Mouse (Mus musculus): Measurements from ENCODE around the gene Apoa1. TPM values are rescaled to one million over a fixed set of nuclear protein-coding genes. Genes with fewer than 3 reads are reported as not detected.

Gene Apoa1
- total RNA-seq, 2 experiments from 2014 or later: not detected

DNA sequence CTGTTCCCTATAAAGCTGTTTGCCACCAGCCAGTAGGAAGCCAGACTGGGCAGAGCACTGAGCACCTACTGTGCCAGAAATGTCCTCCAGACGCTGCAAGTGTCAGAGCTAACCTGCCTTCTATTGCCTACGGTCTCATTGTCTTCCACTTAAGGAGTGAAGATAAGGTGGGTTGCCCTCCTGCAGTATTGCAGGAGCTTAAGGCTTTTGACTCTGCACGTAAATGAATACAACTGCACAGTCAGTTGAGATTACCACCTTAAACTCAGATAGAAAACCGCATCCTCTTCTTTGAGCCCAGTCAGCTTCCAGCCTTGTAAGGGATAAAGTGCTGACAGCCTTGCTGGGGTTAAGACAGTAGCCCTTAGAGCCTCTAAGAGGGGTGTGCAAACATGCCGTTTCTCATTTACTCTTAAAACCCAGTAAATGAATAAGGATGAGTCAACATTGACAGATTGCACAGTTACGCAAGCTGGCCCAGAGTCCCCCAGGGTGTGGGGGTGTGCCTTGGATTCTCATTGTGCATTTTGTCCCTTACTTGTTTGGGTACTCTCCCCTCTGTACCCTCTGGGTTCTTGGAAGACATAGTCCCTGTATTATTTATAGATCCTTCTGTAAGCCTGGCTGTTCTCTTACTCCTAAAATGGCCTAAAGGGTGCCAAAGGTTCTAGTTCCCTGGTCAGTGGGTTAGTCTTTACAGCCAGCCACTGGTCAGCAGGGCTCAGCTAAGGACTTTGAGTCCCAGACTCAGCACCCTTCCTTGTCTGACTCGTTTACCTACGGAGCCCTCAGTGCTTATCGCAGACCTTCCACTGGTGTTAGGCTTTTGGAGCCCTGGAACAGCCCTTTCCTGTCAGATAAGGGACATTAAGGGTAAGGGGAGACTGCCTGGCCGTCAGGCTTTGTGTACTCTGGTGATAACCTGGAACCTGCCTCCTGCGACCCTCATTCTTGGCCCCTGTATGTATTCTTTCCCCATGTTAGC is 12.8 kb upstream of the Apoa1 start:
- DNase-seq: peak; percentile 56 to 60

DNA sequence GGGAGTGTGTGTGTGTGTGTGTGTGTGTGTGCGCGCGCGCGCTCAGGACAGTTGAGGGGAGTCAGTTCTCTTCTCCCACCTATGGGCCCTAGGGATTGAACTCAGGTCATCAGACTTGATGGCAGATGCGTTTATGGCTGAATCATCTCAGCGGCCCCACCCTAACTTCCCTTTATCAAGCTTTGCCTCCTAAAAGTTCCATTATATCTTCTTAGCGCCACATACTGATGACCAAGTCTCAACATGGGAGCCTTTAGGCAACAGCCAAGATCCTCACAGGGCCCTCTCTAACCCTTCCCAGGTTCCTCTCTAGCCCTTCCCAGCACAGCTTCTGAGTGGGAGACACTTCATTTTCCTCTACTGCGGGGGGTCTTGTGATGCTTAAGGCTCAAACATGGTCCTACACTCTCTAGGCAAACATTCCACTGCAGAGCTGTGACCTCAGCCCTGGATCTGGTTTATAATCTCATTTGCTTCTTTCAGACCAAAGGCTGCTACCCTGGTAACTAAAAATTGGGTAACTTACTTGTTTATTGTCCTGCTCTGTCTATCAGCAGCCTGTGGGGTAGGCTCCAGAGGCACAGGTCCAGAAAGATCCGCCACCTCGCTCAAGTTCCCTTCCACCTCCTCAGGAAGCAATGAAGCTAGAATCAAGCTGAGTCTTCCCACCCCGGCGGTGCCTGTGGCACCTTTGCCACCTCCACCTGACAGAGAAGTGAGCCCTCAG is 11.5 kb upstream of the Apoa1 start:
- no peak for DNase-seq

DNA sequence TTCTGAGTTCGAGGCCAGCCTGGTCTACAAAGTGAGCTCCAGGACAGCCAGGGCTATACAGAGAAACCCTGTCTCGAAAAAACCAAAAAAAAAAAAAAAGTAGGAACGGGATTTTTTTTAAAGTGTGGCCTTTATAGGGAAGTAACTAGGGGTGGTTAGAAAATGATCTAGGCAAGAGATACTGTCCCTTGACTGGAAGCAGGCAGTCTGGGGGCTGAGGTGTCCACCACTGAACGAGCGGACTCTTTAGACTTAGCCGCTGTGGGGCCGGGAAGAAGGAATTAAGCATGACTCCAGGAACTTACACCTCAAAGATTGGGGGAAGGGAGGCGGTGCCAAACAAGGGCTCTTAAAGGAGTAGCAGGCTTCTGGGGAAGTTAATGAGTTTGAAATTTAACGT is 10.2 kb upstream of the Apoa1 start:
- DNase-seq: no peak

DNA sequence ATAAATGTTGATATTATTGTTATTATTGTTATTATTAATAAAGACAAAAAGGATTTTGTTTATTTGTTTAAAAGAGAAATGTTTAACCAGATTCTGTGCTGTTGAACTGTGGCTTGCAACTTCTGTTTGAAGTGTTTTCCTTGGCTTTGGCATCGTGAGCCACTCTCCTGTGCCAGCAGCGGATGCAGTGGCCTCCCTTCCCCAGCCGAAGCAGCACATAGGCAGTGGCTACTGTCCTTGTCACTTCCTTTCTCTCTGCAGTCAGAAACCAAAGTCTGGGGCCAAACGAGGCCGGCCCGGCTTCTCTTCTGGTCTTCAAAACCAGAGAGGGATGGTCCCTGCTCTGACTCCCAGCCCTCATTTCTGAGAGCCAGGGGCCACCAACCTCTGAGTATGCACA is 5.3 kb upstream of the Apoa1 start:
- DNase-seq: no peak

DNA sequence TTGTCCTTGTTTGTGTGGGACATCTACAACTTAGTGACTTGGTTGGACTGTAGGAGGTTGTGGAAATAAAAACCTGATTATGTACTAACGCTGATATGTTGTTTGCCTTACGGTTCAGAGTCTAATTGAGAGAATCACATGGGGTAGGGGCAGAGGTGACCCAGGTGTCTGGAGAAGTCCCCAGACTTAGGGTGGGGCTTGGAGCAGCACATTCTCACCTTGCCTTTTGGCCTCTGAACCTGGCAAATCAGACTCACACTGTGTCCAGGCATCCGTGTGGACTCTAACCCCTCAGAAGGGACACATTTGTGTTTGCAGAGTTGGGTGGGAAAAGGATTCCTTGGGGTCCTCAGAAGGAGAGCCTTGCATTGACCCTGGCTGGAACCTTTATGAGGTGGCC is 4.3 kb upstream of the Apoa1 start:
- DNase-seq: no peak

DNA sequence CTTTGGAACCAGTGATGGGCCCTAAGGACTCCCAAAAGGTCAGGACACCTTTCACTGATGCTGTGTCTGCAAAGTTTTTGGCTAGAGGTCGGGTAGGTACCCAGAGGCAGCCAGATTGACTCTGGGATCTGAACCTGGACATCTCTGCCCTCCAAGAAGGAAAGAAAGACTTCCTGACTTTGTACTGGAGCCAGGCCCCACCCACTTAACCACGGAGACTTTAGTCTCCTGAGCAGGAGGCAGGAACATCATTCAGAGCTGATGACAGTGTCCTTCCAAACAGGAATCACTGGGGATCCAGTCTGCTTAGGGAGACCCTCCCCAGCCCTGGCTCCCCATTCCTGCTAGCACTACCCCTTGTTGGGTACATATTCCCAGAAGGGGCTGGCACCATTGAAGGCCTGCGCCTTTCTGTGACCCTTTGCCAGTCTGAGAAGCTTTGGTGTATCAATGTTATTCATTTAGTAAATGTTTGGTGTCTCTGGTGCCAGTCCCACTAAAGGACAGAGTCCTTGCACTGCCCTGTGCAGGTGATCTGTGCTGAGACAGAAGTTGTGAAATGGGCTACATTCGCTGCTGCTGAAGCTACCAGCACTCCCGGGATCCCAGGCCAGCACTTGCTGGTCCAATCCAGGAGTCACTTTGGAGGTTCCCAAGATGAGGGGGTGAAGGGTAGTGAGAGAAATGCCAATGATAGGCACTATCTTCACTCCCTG is 3.3 kb upstream of the Apoa1 start:
- DNase-seq: no peak

DNA sequence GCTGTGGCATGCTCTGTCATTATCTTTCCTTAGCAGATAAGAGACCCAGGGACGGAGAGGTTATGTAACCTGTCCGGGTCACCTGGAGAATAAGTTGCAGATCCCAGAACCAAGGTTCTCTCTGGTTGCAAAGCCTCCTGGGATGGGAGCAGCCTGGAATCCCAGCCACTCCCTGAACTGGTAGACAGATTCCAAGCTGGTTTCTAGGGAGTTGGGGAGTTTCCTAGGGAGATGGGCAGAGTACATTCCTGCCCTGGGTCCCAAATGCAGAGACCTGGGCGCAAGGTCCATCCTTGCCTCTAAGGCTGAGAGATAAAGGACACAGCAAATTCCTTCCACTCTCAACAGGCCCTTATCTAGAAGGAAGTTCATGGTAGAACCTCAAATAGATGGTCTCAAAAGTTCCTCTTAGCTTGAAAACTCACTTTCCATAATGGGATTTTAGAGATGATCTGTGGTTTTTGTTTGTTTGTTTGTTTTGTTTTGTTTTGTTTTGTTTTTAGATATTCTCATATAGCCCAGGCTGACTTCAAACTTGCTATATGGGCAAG is 1.2 kb upstream of the Apoa1 start:
- no peak for DNase-seq

DNA sequence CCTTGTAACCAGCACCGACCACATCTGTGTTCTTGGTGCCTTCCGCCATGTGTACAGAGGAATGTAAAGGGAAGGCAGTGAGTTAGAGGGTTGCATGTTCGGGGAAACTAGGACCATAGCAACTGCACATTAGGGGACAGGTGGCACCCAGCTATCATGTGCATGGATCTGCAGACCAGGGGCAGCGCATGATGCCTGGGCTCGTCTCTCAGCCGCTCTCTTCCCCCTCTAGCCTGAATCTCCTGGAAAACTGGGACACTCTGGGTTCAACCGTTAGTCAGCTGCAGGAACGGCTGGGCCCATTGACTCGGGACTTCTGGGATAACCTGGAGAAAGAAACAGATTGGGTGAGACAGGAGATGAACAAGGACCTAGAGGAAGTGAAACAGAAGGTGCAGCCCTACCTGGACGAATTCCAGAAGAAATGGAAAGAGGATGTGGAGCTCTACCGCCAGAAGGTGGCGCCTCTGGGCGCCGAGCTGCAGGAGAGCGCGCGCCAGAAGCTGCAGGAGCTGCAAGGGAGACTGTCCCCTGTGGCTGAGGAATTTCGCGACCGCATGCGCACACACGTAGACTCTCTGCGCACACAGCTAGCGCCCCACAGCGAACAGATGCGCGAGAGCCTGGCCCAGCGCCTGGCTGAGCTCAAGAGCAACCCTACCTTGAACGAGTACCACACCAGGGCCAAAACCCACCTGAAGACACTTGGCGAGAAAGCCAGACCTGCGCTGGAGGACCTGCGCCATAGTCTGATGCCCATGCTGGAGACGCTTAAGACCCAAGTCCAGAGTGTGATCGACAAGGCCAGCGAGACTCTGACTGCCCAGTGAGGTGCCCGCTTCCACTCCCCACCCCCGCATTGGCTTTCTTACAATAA is 1.4 kb downstream of the Apoa1 start:
- peak; percentile 79 to 81 for DNase-seq

DNA sequence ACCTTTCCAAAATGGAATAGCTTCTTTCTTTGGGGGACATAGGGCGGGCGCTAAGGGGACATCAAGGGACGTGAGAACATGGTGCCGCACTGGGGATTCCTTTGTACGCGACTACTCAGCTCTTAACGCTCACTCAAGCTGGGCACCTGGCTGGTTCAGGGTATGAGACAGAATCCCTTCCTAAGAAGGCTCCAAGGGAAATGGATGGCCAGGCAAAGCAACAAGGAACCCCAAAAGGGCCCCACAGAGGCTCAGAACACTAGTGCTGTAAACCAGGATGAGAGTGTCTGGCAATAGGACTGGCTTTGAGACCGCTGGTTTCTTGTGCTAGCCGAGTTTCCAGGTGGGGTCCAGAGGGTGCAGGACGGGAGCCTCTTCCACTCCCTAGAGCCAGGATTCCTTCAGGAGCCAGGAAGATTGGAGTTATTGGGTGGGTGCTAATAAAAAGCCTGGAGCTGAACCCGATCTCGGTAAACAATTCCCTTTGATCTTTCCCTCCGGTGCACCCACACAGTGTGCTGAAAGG is 2.1 kb downstream of the Apoa1 start:
- DNase-seq: no peak

DNA sequence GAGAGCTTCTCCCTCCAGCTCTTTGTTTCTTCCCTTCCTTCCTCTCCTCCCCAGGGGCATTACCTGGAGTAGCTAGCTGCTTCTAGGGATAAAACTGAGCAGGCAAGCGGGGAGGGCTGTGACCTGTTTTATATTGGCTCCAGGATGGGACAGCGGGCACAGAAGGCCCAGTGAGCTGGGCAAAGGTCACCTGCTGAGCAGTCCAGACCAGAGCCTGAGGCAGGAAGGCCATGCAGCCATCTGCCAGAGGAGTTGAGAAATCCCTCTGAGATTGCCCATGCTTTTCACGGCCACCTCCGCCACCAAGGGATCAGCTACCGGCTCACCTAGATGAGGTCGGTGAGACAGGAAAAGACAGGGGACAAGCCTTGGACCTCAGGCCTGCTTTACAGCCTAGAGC is 6.8 kb downstream of the Apoa1 start:
- no peak for DNase-seq

DNA sequence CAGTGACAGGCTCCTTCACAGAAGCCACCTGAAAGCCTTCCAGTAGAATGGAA is 7.0 kb downstream of the Apoa1 start, which contains the start of gene Apoc3:
TSS of gene Apoc3 (minus strand) at position 41 of the 53 bp plus-strand sequence.
- no peak for DNase-seq

DNA sequence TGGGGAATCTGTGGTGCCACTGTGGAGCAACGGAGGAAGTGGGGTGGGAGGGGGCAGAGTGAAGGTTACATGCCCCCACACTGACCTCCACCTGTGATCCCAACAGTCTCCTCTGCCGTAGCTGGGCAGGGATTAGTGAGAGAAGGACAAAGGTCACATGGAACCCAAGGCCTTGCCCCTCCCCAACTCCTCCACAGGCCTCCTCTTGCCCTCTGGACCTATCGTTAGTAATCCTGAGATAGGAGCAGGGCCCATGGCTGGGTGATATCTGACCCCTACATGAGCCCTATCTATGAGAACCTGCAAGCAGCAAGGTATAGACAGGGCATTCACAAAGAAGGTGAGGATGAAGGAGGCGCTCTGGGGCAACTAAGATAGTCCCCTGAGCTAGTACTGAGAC is 7.3 kb downstream of the Apoa1 start:
- no peak for DNase-seq

DNA sequence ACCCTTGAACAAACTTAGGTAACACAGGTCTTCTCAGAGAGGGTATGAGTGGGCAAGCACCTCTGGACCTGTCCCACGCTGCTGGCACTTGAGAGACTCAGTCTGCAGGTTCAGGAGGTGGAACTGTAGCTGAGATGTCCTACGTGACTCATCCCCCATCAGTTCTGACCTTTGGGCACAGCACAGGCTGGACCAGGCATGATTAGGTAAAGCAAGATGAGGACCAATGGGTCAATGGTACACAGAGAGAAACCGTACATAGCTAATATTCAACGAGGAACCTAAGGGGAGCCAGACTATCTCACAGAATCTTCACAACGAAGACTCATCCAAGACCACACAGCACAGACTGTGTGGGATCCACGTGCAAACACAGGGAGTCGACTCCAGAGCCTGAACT is 10.5 kb downstream of the Apoa1 start:
- no peak for DNase-seq

DNA sequence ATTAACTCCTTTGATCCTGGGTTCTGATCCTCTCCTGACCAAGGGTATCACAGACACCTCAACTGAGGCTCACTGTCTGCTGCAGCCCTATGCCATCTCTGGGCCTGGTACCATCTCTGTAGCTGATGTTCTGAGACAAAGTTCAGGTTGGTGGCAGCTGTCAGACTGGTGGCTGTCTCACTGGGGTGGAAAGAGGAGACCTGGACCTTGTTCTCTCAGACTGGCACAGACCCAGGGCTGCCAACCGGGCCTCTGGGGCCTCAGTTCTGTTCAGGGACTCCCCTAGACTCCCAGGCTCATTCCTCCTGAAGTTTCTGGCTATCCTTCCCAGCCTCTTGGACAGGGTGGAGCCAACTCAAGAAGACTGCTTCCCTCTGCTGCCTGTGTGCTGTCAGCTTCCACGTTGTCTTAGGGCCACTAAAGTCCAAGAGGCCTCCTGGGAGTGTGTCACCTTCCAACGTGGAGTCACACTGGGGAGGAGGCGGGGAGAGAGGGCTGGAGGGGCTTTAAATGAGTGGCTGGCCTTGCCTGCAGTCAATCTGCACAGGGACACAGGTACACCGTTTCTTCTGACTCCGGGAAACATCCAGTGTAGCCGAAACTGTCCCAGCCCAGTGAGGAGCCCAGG is 12.3 kb downstream of the Apoa1 start, which contains the start of gene Apoa4:
TSS of gene Apoa4 (plus strand) at position 171 of the 628 bp plus-strand sequence.
- no peak for DNase-seq

DNA sequence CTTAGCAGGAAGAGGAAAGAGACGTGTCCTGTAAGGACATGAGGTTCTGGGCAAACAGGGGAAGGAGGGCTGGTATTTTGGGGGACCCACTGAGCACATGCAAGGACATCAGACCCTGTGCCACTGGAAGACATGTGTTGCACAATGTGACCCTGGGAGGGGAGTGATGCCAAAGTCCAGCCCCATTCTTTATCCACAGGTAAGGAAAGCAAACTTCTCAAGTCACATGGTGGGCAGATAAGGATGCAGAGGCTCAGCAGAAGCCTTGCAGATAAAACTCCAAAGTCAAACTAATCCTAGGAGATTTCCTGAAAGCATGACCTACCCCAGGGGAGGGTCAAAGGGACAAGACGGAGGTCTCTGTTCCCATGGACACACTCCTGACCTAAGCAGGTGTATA is 13.4 kb downstream of the Apoa1 start:
- no peak for DNase-seq

DNA sequence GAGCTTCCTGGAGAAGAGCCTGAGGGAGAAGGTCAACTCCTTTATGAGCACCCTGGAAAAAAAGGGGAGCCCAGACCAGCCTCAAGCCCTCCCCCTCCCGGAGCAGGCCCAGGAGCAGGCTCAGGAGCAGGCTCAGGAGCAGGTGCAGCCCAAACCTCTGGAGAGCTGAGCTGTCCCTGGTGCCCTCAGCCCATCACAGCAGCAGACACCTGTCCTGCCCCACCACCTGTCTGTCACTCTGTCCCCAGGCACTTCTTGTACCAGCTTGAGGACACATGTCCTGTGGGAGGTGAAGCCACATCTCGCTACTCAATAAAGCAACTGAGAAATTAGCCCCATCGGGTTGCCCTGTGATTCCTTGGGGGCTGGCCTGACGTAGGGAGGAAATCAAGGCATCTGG is 14.7 kb downstream of the Apoa1 start:
- no peak for DNase-seq

DNA sequence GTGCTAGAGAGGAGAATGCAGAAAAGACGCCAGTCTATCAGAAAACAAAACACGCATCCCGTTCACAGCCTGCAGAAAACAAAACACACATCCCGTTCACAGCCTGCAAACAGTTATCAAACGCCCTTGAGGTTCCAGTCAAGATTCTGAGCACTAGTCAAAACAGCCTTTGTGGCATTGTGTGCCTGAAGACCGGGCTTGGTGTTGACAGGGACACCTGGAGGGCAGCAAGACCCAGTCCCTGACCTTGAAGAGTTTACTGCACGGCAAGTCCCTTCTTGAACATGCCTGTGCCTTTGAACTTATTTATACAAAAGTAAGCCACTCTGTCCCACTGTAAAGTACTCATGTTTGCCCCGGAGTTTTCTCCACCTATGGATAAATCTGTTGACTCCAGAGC is 15.2 kb downstream of the Apoa1 start:
- no peak for DNase-seq

DNA sequence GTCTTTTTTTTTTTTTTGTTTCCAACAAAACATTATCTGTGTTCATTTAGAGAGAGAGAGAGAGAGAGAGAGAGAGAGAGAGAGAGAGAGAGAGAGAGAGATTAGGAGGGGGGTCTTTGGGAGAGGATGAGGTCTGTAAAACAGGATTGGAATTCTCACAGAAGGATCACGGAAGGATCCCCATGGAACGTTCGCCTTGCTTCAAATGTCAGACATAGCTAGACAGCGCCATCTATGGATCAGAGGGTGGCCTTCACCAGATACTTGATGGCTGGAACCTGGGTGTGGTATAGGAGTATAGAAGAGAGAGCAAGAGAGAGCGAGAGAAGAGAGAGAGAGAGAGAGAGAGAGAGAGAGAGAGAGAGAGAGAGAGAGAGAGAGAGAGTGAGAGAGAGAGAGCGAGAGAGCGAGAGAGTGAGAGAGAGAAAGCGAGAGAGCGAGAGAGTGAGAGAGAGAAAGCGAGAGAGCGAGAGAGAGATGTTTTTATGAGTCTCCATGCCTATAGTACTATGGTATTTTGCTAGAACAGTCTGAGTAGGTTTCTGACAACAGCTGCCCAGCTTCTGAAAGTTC is 18.5 kb downstream of the Apoa1 start:
- DNase-seq: peak; percentile 43 to 46

DNA sequence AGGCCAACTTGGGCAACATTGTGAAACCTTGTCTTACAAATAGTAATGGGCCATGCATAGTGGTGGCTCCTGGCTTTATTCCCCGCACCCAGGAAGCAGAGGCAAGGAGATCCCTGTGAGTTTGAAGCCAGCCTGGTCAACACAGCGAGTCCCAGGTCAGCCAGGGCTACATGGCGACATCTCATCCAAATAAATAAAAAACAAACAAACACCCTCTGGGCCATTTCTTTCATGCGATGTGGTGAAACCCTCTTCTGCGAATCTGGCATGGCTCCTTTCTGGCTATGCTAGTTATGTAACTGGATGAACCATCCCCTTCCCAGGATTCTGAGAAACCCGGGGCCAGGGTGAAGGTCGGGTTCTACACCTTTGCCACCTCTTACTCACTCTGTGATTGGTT is 27.8 kb downstream of the Apoa1 start:
- DNase-seq: no peak

DNA sequence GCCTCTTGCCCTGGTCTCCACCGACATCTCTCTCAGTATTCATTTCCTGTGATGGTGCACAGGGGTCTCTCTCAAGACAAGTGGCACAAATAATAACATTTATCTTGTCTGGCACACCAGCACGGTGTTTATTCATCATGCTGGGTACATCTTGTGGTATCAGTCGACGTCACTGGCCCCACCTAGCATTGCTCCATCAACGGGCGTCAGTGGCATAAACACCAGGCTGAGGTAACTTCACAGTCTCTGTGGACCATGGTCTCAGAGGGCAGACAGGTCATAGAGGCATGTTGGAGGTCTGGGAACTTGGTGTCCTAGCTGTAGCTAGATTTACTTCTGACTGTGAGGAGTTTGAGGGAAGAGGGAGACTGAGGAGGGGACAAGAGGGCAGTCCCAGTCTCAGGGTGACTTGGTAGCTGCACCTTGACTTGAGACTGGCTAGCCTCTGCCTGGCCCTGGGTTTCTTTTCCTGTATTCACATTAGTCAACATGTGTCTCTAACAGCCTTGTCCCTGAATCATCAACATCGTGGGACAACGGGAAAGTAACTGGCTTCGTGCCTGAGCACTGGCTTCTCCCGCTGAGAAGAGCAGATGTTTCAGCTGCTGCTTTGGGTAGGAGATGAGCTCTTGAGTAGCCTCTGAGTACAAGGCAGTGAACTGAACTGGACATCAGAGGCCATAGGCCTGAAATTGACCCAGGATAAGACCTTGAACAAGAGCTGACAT is 28.4 kb downstream of the Apoa1 start:
- no peak for DNase-seq

Data from layer of hippocampus, postnatal 36 days (tissue).